ENCODE assay signal across 21 mouse cellular contexts in genomic region chr2:168776238-168776637, GRCm38 (mm10). TPM values are rescaled to one million over a fixed set of nuclear protein-coding genes. Genes with fewer than 3 reads are reported as not detected.
DNase-seq lines count a peak whose midpoint lies in the region; ATAC-seq and TF ChIP-seq lines count a peak whose summit lies in the region.
"Had no signal": no experiment of that assay in that cellular context is flagged by ENCODE, and none has a peak within 500 bp of the region (broad histone marks: within the 10 kb centered on the region; RNA-seq: fewer than 3 reads in every experiment).

No protein-coding gene starts in this region.

- H3K9me3 ChIP-seq in hindbrain, embryonic 10.5 days, result no peaks in the 10 kb centered on the region
- H3K9me3 ChIP-seq in hindbrain, postnatal 0 days (ENCODE audit: low read length), result no peaks in the 10 kb centered on the region
- no peaks in the 10 kb centered on the region for H3K9me3 ChIP-seq in liver, embryonic 14.5 days (ENCODE audit: control insufficient read depth, low read length)
- no peaks in the 10 kb centered on the region for H3K9me3 ChIP-seq in forebrain, embryonic 10.5 days
- H3K9me3 ChIP-seq: embryonic facial prominence, embryonic 12.5 days; forebrain, embryonic 12.5 days; heart, embryonic 12.5 days; hindbrain, embryonic 12.5 days had no signal

- DNase-seq in hindbrain, embryonic 10.5 days (ENCODE audit: low spot score), result no peak
- no peak for DNase-seq in hindbrain, postnatal 0 days (ENCODE audit: low spot score)
- DNase-seq in liver, result peak; percentile 29
- DNase-seq in liver, embryonic 14.5 days (ENCODE audit: low read depth in 3 of 3, low spot score in 3 of 3), result peak in 2 of 3 experiments; percentile 24 to 27
- DNase-seq in urinary bladder, postnatal 10 days (ENCODE audit: low spot score), result no peak
- DNase-seq in forebrain, embryonic 10.5 days (ENCODE audit: extremely low spot score, low spot score), result no peak
- no peak for DNase-seq in layer of hippocampus, postnatal 14 days (ENCODE audit: low spot score in 2 of 2)
- DNase-seq: adrenal gland, adult 2 months; adrenal gland, postnatal 36 days; cerebellum, adult 2 months; cerebellum, postnatal 25 days; forebrain, postnatal 0 days; gastrocnemius, postnatal 14 days; heart, postnatal 36 days had no signal

- TF ChIP-seq CTCF in hindbrain, postnatal 0 days (IDR thresholded peaks at IDR 0.05; ENCODE audit: low read depth), result no peak
- no peak for TF ChIP-seq CTCF in liver, embryonic 14.5 days (IDR thresholded peaks at IDR 0.05; ENCODE audit: low read depth)

- H3K9ac ChIP-seq in hindbrain, postnatal 0 days (replicated peaks; ENCODE audit: low read length), result no peak overlapping the region
- no peak overlapping the region for H3K9ac ChIP-seq in liver, embryonic 14.5 days (replicated peaks)
- H3K9ac ChIP-seq: embryonic facial prominence, embryonic 12.5 days; forebrain, embryonic 12.5 days; forebrain, postnatal 0 days; heart, embryonic 12.5 days; hindbrain, embryonic 12.5 days had no signal

- WGBS in hindbrain, embryonic 10.5 days, result 75% methylated on average over 3 of the region's 3 CpGs
- WGBS in hindbrain, postnatal 0 days, result 77% methylated on average over 3 of the region's 3 CpGs
- WGBS in liver, embryonic 14.5 days (ENCODE audit: insufficient replicate concordance), result 47% methylated on average over 3 of the region's 3 CpGs
- WGBS in forebrain, embryonic 10.5 days, result 84% methylated on average over 3 of the region's 3 CpGs

- peaks cover 6% of the 10 kb centered on the region; the same call in 1 of the 2 replicates for H3K27me3 ChIP-seq in hindbrain, embryonic 10.5 days (ENCODE audit: insufficient read depth, poor library complexity, severe bottlenecking)
- no peaks in the 10 kb centered on the region for H3K27me3 ChIP-seq in hindbrain, postnatal 0 days (ENCODE audit: insufficient read depth, low read length)
- H3K27me3 ChIP-seq in liver, embryonic 14.5 days (ENCODE audit: control insufficient read depth, insufficient read depth, low read length), result no peaks in the 10 kb centered on the region
- peaks cover 23% of the 10 kb centered on the region for H3K27me3 ChIP-seq in forebrain, embryonic 10.5 days (ENCODE audit: poor library complexity, severe bottlenecking)
- H3K27me3 ChIP-seq: embryonic facial prominence, embryonic 12.5 days; heart, embryonic 12.5 days; hindbrain, embryonic 12.5 days had no signal

- no peak overlapping the region for H3K4me2 ChIP-seq in hindbrain, postnatal 0 days (ENCODE audit: low read depth, low read length)
- H3K4me2 ChIP-seq in liver, embryonic 14.5 days (ENCODE audit: low read depth), result no peak overlapping the region
- H3K4me2 ChIP-seq: embryonic facial prominence, embryonic 12.5 days; forebrain, embryonic 12.5 days; heart, embryonic 12.5 days; hindbrain, embryonic 12.5 days had no signal

- peaks cover 35% of the 10 kb centered on the region for H3K4me1 ChIP-seq in hindbrain, embryonic 10.5 days (replicated peaks)
- H3K4me1 ChIP-seq in hindbrain, postnatal 0 days (ENCODE audit: insufficient read depth, low read length), result no peaks in the 10 kb centered on the region
- H3K4me1 ChIP-seq in liver, embryonic 14.5 days (replicated peaks; ENCODE audit: control insufficient read depth in 2 of 2, insufficient read depth in 2 of 2, low read length in 1 of 2), result peaks cover 0 to 6% of the 10 kb centered on the region in 2 experiments; a peak in 1 of 4 replicates
- H3K4me1 ChIP-seq in forebrain, embryonic 10.5 days, result peaks cover 26% of the 10 kb centered on the region

- 0 out of 2 replicates have a peak overlapping the region, but pooled peaks have one; percentile 43 for H3K27ac ChIP-seq in hindbrain, embryonic 10.5 days
- H3K27ac ChIP-seq in hindbrain, postnatal 0 days, result no peak overlapping the region
- peak overlapping the region; percentile 33; the same call in 1 of the 2 replicates for H3K27ac ChIP-seq in liver, embryonic 14.5 days
- H3K27ac ChIP-seq in forebrain, embryonic 10.5 days, result no peak overlapping the region
- H3K27ac ChIP-seq: embryonic facial prominence, embryonic 12.5 days; forebrain, embryonic 12.5 days; hindbrain, embryonic 12.5 days had no signal

- TF ChIP-seq EP300 in liver, embryonic 14.5 days (IDR thresholded peaks at IDR 0.05; ENCODE audit: low read depth), result no peak

- H3K36me3 ChIP-seq in hindbrain, embryonic 10.5 days, result no peaks in the 10 kb centered on the region
- no peaks in the 10 kb centered on the region for H3K36me3 ChIP-seq in hindbrain, postnatal 0 days (ENCODE audit: insufficient read depth, low read length)
- H3K36me3 ChIP-seq in liver, embryonic 14.5 days (replicated peaks; ENCODE audit: control insufficient read depth, insufficient read depth, low read depth), result no peaks in the 10 kb centered on the region
- H3K36me3 ChIP-seq in forebrain, embryonic 10.5 days (replicated peaks), result no peaks in the 10 kb centered on the region
- H3K36me3 ChIP-seq: embryonic facial prominence, embryonic 12.5 days; forebrain, embryonic 12.5 days; heart, embryonic 12.5 days; hindbrain, embryonic 12.5 days had no signal

- H3K4me3 ChIP-seq in hindbrain, embryonic 10.5 days, result no peak overlapping the region
- no peak overlapping the region for H3K4me3 ChIP-seq in hindbrain, postnatal 0 days (ENCODE audit: low read length)
- H3K4me3 ChIP-seq in liver, embryonic 14.5 days (ENCODE audit: insufficient read depth in 1 of 2, low read depth in 2 of 2, low read length in 2 of 2), result no peak overlapping the region
- no peak overlapping the region for H3K4me3 ChIP-seq in forebrain, embryonic 10.5 days
- H3K4me3 ChIP-seq: embryonic facial prominence, embryonic 12.5 days; forebrain, embryonic 12.5 days; heart, embryonic 12.5 days; hindbrain, embryonic 12.5 days had no signal

- no peak for ATAC-seq in hindbrain, postnatal 0 days
- peak; percentile 64; the same call in 1 of the 2 replicates for ATAC-seq in liver, embryonic 14.5 days (ENCODE audit: insufficient read depth)
- ATAC-seq: forebrain, postnatal 0 days; hindbrain, embryonic 16.5 days had no signal

RNA-seq across cellular contexts. Expression of gene Sall4, which starts 8.5 kb away (rescaled TPM):
- 19.0 and 44.4 TPM in 2 replicates for polyA plus RNA-seq in hindbrain, embryonic 10.5 days (2016; fragmentation: Nextera tagmentation; extraction: Ambion mirVana)
- total RNA-seq in hindbrain, postnatal 0 days (2014; rRNA removed), result 0.31 and 0.32 TPM in 2 replicates
- polyA plus RNA-seq in hindbrain, postnatal 0 days (2015; fragmentation: Nextera tagmentation; extraction: Ambion mirVana), result 0.10 and 0.16 TPM in 2 replicates
- polyA plus RNA-seq in liver, embryonic 14.5 days (2012; rRNA removed), result 1.9 TPM in 2 replicates
- polyA plus RNA-seq in liver, embryonic 14.5 days (2014; fragmentation: Nextera tagmentation; extraction: Ambion mirVana), result 3.9 and 4.9 TPM in 2 replicates
- polyA plus RNA-seq in forebrain, embryonic 10.5 days (2016; fragmentation: Nextera tagmentation; extraction: Ambion mirVana), result 35.3 and 39.1 TPM in 2 replicates
- total RNA-seq in layer of hippocampus, postnatal 14 days (2021), result under 1 TPM; 0.19 to 0.41 TPM
- total RNA-seq: adrenal gland, adult 2 months; adrenal gland, postnatal 36 days had no signal
- polyA plus RNA-seq: C2C12; gonadal fat pad, adult 2 months had no signal

RNA-seq across cellular contexts. Expression of gene Atp9a, which starts 34.0 kb away (rescaled TPM):
- polyA plus RNA-seq in hindbrain, embryonic 10.5 days (2016; fragmentation: Nextera tagmentation; extraction: Ambion mirVana), result 14.6 and 20.1 TPM in 2 replicates
- total RNA-seq in hindbrain, postnatal 0 days (2014; rRNA removed), result 577 and 607 TPM in 2 replicates
- 127 and 130 TPM in 2 replicates for polyA plus RNA-seq in hindbrain, postnatal 0 days (2015; fragmentation: Nextera tagmentation; extraction: Ambion mirVana)
- polyA plus RNA-seq in liver, embryonic 14.5 days (2012; rRNA removed), result 2.1 and 2.3 TPM in 2 replicates
- 1.3 and 1.7 TPM in 2 replicates for polyA plus RNA-seq in liver, embryonic 14.5 days (2014; fragmentation: Nextera tagmentation; extraction: Ambion mirVana)
- 8.7 and 9.0 TPM in 2 replicates for polyA plus RNA-seq in forebrain, embryonic 10.5 days (2016; fragmentation: Nextera tagmentation; extraction: Ambion mirVana)
- total RNA-seq in layer of hippocampus, postnatal 14 days (2021), result 100 to 1,000 TPM; 411 to 417 TPM

Comparison
In these comparisons a context has a peak if more than half of its experiments do, and no peak if none do; other contexts are left out.
1. H3K27ac ChIP-seq: peak in hindbrain, embryonic 10.5 days (single experiment) and liver, embryonic 14.5 days (single experiment); none in hindbrain, postnatal 0 days (single experiment) and forebrain, embryonic 10.5 days (single experiment).
2. DNase-seq: peak in liver (single experiment) and liver, embryonic 14.5 days (2 of 3); none in hindbrain, embryonic 10.5 days (single experiment), hindbrain, postnatal 0 days (single experiment), urinary bladder, postnatal 10 days (single experiment), forebrain, embryonic 10.5 days (single experiment) and layer of hippocampus, postnatal 14 days (0 of 2).